Mouse (Mus musculus): ENCODE results near the gene Cst8.
"Not testable (repeated sequence)": the region's sequence is repeated elsewhere in the genome, so short reads cannot be mapped to it uniquely, and the experiment has no call there.

Gene Cst8

DNA sequence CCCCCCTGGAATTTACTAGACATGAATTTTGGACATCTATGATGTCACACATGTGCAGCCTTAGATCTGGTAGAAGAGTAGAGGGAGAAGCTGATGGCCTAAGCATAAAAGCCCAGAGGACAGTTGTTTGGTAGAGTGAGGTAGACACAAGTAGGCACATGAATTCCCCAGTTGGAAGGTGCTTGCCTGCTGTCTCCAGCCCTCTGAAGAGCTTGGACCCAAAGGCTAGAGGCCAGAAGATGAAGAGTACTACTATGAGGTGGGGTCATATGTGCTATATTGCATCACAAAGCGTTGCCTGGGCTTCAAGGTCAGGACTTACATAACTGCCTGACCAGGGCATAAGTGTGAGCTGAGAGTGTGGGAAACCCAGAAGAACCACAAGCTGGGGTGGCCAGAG, at the start of gene Cst8:
Cst8 (plus strand) TSS at position 301 of the 400 bp plus-strand sequence.
- DNase-seq: no peak

DNA sequence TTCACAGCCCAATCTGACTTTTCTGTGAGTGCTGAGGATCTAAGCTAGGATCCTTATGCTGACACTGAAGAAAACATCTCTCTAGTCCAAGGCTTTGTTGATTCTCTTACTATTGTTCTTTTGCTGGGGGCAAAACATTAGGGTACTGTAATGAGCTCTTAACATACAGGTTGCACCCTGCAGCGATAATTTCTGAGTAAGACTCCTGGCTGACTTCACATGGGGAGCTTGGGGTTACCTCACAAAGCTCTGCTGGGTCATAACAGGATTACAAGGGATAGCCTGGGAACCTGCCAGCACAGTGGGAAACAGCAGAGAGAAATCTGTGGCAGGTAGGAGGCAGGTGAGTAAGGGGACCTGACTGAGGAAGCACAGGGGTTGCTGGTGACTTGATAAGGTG, 48.5 kb upstream of the Cst8 start, which contains the start of gene Cstl1:
Cstl1 (plus strand) TSS at position 301 of the 400 bp plus-strand sequence.
- DNase-seq: no peak

DNA sequence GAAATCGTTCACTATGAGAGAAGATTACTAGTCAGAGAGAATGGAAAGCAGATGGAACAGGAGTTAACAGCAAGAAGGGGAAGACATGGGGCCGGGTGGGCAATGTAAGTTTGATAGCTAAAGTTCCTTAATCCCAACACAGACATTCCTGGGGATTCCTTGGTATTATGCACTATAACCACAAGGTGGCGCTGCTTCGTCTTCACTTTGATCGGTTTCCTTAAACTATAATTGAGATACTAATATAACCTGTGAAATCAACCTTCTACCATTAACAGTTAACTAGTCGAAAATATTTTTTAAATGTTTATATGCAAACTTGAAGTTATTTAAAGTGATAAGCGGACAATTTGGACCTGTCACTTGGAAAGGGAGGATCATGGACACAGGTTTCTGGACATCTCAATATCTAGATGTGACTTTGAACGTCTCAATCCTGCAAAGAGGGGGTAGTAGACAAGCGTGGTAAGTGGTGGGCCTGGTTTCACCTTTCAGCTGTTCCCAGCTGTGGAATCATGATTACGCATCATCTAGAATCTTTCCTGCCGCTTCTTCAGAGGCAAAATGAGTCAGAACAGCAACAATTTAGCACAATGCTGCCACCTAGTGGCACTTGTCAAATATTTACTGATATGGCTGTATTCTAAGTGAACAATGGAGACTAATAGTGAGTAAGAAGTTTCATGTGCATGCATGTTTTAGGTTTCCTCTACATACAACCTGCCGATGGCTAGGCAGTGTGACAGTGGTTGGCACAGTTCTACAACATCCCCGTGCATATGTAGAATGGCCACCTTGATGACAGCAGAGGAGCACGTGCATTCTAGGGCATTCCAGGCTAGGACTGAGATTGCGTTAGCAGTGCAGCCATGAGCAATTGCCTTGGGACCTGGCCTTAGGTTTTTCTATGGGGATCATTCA, 46.4 kb upstream of the Cst8 start:
- peak; percentile 25 to 76 for DNase-seq

DNA sequence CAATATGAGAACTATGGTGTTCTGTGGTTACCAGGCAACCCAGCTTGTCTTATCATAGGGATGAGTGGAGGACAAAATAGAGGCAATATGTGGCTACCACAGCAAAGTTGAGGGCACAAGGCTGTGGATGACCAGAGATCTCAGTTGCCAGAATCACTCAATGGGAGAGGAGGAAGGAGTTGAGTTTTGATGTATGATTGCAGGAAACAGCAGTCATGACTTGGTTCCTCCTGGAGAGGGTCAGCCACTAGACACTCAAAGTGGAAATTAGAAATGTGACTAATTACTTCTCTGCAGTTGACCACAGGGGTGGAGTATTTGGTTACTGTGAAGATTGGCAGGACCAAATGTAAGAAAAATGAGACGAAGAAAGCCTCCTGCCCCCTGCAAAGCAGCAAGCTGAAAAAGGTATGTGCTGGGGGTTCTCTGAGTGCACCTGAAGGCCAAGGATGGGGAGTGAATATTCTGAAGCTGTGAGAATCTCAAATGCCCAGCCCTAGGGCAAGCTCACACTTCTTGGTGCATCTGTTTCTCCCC, 44.2 kb upstream of the Cst8 start:
- no peak for DNase-seq

DNA sequence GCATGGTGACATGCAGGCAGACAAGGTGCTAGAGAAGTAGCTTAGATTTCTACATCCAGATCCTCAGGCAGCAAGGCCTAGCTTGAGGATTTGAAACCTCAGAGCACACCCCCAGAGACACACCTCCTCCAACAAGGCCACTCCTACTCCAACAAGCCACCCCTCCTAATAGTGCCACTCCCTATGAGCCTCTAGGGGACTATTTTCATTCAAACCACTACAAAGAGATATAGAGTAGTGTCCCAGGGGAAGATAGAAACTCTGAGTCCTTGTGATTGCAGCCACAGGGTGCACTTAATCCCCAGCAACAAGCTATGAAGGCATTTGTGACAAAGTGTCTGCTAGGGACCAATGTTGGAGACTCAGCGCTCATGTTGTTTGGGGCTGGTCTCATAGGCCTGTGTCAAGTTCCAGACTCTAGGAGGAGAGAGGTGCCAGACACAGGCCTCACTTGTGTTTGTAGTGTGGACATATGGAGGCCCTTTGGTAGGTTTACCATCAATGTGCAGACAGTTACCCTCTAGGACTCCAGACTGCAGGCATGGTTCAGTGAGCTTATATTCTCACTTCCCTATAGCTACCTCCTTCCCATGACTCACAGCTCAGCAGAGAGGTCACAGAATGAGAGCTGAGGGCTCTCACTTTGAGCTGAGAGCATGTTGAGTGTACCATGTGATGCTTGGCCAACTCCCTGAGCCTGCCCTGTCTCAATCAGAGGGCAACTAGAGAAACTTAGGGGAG, 34.8 kb upstream of the Cst8 start:
- DNase-seq: peak; percentile 61 to 72

DNA sequence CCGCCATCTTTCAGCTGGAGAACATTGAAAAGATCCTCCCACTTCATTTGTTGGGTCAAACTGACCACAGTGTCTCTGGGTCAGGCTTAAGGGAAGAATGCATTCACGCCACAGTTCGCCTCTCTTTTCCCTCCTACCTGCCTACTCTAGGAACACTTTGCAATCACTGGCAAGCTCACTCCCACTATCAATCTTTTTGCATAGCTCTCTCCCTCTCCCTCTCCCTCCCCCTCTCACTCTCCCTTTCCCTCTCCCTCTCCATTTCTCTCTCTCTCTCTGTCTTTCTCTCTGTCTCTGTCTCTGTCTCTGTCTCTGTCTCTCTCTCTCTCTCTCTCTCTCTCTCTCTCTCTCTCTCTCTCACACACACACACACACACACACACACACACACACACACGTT, 27.2 kb upstream of the Cst8 start, which contains the start of gene Cst11:
Cst11 (minus strand) TSS at position 101 of the 400 bp plus-strand sequence.
- DNase-seq: not testable (repeated sequence)

DNA sequence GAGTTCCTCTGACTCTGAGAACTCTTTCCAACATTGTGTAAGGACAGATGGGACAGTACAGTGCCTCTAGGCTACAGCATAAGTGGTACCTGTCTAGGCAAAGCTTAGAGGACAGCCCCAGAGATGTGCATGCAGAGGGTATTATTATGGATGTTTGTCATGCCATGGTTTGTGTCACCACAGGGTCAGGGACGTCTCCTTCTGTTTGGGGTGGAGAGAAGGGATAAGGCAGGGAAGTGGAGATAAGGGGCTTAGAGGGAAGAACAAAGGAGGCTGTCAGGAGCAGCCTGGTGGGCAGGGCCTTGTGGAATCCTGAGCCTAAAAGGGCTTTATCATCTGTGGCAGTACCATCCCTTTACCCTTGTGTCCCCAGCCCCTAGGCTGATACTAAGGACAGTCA, 16.9 kb upstream of the Cst8 start, which contains the start of gene 8030411F24Rik:
8030411F24Rik (plus strand) TSS at position 301 of the 400 bp plus-strand sequence.
- no peak for DNase-seq

DNA sequence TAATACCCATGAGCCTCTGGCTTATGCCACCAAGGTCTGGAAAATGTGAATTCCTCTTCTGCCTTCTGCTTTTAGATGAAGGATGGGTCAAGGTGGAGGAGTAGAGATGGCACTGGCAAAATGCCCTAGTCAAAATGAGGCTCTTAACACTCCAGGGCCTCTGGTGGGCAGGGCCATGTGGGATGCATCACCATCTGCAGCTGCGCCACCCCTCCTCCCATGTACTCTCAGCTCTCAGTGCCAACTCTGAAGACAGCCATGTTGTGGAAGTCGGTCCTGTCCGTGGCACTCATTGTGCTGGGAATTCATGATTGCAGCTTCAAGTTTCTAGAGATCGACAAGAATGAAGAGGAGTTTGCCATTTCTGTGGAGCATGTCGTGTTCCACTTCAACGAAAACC, 9.4 kb upstream of the Cst8 start, which contains the start of gene Cst12:
Cst12 (plus strand) TSS at position 220 of the 400 bp plus-strand sequence.
- no peak for DNase-seq

DNA sequence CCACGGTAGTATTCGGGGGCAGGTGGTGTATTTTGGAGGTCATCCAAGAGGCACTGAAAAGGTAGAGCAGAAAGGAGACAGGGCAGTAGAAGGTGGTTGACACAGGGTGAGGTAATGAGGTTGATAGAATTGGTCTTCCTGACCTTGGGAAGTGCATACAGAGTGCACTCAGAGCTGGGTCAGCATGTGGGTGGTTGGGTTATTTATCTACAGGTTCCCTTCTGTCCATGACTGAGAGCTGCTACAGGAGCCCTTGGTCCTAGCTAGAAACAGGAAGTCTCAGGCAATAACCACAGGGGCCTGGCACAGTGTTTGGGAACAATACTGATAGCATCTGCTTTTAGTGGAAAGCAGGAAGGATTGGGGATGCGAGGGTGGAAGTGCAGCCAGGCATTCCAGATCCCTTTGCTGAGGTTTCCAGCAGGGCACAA, 2.9 kb downstream of the Cst8 start:
- no peak for DNase-seq

DNA sequence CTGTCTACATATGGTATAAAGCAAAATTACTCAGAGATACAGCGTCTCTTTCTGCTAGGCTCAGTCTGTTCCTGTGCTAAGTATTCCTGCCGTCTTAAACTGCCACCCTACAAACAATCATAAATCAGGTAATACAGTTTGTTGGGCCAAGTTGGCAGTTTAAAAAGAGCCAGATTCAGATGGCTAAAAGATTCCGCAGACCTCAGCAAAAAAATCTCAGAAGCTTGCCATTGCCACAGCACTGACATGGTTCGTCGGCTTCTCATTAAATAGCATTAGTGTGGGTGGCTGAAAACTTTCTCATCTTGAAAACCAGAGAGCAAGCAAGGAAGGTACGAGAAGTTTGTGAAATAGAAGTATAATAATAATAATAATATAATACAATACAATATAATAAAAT, 8.1 kb downstream of the Cst8 start:
- no peak for DNase-seq

DNA sequence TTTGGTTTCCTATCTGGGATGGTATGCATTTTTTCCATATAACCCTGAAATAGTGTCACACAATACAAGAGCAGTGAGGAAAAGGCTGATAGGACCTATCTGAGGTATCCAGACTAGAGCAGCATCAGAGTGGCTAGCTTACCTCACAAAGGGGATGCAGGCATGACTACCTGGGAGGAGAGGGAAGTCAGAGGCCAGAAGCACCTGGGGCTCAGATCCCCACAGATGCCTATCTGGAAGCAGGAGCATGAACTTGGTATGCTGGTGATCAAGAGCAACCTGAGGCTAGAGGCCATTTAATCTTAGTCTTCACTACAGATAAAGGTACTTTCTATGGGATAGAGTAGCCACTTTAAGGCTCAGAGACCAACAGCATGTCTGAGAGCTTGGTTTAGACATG, 21.3 kb downstream of the Cst8 start, which contains the start of gene Cst13:
Cst13 (plus strand) TSS at position 173 of the 400 bp plus-strand sequence.
- DNase-seq: no peak

DNA sequence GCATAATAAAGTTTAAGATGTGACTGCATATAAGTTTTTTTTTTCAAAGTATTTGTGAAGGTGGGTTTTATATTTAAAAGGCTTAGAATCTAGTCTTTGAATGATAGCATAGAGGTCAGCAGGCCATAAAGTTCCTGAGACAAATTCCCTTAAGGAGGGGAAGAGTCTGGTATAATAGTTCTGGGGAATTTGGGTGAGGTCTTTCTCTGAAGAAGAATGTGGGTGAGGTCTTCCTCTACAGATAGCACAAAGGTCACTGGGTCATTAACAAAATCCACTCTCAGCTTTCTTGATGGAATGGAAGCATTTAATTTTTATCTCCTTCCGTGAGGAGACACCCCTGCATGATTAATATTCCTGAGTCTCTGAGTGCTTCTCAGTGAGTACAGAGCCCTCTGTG, 27.4 kb downstream of the Cst8 start:
- DNase-seq: no peak

DNA sequence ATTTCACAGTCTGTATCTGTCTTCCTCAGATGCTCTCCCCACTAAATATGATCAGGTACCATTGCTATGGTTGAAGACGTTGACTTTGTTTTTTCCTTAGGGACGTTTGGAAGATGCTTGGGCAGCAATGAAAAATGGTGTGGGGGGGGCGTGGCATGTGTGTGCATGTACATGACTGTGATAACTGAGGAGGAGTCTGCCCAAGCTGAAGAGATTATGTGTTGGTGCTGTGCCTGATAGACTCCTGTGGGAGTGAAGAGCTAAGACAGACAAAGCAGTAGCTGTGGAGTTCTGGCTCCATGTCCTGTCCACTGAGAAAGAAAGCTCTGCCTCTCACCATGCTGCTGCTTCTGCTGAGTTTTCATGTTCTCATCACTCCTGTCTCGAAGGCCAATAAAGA, 36.3 kb downstream of the Cst8 start, which contains the start of gene Cst9:
Cst9 (plus strand) TSS at position 236 of the 400 bp plus-strand sequence.
- no peak for DNase-seq

DNA sequence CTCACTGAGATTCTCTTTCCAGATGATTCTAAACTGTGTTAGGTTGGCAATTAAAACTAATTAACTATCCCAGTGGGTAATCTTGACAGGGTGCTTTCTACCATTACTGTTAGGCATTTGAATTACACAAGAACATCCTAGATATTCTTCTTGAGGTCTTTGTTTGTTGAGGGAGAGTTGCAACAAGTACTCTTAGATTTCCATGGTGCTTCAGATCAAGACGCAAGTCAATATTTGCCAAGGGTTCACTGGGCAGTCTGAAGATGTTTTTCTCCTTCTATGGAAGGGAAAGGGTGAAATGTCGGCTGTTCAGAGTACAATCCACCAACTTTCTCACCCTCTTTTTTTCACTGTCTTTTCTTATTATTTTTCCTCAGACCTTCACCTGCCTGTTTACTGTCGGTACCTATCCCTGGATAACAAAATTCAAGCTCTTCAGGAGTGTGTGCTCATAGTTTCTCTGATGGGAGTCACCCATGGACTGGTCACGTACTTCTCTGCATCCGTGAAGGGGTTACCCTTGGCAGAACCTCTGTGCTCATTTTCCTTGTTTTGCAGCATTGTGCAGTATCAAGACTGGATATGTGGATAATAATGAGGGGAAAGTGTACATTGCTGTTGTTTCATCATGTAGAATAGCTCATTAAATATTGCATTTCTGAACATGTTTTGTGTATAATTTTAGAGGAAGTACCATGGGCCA, 39.6 kb downstream of the Cst8 start:
- DNase-seq: no peak

DNA sequence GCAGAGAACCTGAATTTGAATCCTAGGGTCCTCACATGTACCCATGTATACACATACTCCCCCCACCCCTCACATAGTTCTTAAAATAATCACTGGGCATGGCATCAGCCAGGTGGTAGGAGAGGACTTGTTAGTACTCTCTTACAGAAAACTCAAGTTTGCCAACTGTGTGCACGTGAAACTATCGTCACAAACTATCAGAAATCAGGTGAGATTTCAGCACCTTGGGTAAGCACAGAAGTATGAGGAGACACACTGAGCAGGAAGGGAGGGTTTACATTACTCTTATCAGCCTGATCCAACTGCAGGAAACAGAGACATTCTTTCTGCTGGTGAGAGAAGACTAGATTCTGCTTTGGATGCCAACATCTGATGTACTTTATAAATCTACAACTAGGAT, 40.6 kb downstream of the Cst8 start:
- no peak for DNase-seq

DNA sequence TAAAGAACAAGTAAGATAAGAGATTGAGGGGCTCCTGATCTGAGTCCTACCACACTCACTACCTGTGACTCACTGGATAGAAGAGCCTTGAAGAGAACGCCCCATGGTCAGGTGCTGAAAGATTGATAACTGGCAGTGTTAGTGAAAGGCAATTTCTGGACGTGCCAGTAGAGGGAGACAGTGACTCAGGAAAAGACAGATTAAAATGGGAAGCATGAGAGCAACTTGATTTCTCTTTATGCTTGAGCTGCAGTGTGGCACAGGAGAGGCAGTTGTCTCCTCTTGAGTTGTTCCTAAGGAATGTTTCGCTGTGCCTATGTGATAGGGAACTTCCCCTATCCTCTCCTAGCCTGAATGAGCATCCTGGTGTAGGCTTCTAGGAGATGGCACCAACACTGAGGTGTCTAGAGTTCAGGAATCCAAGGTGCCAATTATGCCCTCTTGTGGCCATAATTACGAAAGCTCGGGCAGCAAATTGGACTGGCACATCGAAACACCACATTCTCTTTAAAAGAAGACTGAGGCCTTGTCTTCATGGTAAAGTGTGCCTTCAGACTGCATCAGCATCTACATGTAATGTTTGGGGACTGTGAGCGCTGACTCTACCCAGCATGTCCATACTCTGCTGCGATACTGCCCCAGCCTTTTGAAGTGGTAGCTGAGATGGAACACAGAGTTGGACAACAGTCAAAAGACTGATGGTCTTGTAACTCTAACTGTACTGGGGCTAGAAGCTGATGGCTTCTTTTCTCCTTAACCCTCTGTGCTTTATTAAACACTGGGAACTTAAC, 52.7 kb downstream of the Cst8 start:
- peak; percentile 40 to 84 for DNase-seq
